Mouse (Mus musculus) heart, postnatal 36 days (tissue): Measurements from ENCODE around the gene Ppp2r3a. TPM values are rescaled to one million over a fixed set of nuclear protein-coding genes. Genes with fewer than 3 reads are reported as not detected.

ENCODE experiments used
- DNase-seq, 2 experiments: peaks; one replicate each; pipeline ENCODE4 v3.0.0; 2021 to 2022
- intact Hi-C: fragments of 180-260 bp; cut with DNase I; formaldehyde crosslinking; loops from one replicate; pipeline ENCODE4 v1.15.1; 2025
- total RNA-seq, 2 experiments: library from RNA; stranded (reverse); gene quantifications; 2 replicates each; pipeline ENCODE4 v1.2.3; 2021

Gene Ppp2r3a
- total RNA-seq, 2 experiments from 2014 or later = 248 to 269 TPM

DNA sequence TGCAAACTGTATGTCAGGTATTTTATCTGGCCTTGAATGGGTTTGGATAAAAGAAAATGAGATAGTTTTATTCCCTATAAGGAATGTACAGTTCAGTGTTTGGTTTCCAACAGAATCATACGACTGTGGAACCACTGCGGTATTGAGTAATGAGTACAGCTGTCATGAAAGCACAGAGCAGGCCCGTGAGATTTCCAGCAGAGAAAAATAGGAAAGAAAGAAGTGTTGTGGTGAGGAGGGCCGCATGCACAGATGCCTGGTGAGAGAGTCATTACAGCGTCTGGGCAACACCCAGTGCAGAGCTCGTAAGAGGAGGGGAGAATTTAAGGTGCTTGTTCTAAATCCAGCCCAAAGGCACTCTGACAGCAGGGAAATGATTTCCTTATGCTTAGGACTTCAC, 70.3 kb downstream of the Ppp2r3a start:
- no peak for DNase-seq
- intact Hi-C loops = loop anchor here (5.0 to 10.0 kb wide), 3 partner anchors 71 to 514 kb away; partner anchors contain the start of gene Ppp2r3a

DNA sequence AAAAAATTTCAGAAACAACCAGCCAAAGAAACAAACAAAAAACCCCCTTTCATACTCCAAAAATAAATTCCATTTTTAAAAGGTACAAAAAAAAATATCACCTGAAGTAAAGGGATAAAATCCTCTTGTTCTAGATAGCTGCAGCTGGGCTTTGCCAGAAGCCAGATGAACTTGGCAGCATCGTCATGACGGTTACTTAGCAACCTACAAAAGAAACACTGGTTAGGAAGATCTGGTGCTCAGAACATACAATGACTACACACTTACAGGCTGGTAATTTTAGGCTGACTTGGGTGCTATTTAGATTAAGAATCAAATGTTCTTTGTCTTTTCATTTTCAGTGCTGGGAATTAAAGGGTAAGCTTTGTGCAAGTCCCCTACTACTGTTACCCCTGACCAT, 71.4 kb downstream of the Ppp2r3a start:
- DNase-seq = peak in 1 of 2 experiments; percentile 22
- intact Hi-C loops = loop anchor here (5.0 to 10.0 kb wide), 3 partner anchors 72 to 515 kb away; partner anchors contain the start of gene Ppp2r3a

DNA sequence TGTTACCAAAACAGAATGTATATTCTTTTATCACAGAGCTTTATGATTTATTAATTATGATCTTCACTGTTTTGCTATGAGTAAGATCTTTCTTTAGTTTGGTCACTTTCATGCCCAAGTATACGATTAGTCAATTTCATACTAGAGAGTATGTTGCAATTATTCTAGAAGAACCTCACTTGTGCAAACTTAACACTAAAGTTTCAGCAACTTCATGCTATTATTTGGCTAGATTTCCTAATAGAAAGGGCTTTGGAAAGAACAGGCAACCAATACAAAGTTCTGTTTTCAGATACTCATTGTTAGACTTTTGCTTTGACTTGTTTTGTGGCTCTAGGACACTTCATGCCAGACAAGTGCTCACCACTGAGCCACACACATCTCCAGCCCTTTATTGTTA, 91.0 kb downstream of the Ppp2r3a start:
- intact Hi-C loops = no loop called here
- no peak for DNase-seq

DNA sequence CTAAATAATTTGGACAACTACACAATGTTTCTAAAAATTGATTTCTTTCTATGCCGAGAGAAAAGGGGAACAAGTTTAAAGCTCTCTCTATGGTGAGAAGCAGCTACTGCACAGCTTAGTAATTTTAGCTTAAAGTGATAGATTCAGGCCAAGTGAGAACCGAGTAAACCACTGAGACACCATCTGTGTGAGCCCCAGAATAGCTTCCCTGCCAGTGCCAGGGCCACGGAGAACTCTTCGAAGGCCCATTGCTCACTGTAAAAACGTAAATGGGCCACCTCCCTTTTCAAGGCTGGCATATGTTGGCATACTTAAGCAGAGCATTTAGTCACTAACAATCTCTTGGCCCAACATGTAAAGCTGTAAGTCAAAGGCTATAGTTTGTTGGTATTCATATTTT, 91.5 kb downstream of the Ppp2r3a start:
- DNase-seq = no peak
- intact Hi-C loops = no loop called here

DNA sequence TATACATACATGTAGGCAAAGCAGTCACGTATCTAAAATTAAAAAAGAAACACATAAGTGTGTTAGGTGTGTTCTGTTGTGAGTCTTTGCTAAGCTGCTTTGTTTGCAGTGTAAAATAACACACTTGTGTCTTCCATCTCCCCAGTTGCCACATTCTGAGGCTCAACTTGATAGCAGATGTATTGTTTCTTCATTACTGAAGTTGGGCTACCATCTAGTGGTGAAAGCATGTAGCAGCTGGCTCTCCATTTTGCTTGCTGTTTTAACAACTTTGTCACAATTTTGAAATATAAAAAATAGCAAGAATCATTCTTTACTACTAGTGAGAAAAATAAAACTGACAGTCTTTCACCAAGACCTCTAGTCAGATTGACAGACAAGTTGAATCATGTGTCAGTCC, 92.2 kb downstream of the Ppp2r3a start:
- intact Hi-C loops = loop anchor here (5.0 to 10.0 kb wide), 5 partner anchors 87 to 707 kb away; partner anchors contain the start of genes Msl2 and Nck1
- peak in 1 of 2 experiments; percentile 22 for DNase-seq

DNA sequence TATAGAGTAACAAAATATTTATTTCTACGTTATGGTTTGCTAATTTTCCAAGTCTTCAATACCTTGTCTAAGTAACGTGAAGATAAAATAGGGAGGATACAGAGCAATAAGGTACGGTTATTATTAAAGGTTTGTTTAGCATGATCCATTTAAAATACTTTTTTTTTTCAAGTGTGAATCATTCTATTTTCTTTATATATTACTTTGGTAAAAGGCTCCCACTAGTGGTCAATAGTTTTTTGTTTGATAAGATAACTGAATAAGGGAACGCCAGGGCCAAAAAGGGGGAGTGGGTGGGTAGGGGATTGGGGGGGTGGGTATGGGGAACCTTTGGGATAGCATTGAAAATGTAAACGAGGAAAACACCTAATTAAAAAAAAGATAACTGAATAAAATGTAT, 98.7 kb downstream of the Ppp2r3a start:
- no peak for DNase-seq
- intact Hi-C loops = loop anchor here (10.0 kb wide), 2 partner anchors 508 to 608 kb away; partner anchors contain the start of gene Nck1

DNA sequence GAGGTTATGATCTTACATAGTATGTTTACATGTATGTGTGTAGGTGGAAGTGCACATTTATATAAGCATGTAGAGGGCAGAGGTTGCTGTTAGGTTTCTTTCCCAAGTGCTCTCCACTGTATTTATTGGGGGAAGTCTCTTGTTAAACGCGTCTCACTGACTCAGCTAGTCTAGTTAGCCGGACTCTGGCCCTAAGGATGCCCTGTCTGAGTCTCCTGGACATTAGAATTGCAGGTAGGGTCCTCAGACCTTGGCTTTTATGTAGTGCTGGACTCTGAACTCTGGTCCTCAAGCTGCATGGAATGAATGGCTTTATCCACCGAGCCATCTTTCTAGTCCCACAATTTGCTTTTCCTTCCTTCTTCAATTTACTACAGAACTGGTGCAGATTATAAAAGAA, 108.0 kb downstream of the Ppp2r3a start:
- intact Hi-C loops = no loop called here
- no peak for DNase-seq

DNA sequence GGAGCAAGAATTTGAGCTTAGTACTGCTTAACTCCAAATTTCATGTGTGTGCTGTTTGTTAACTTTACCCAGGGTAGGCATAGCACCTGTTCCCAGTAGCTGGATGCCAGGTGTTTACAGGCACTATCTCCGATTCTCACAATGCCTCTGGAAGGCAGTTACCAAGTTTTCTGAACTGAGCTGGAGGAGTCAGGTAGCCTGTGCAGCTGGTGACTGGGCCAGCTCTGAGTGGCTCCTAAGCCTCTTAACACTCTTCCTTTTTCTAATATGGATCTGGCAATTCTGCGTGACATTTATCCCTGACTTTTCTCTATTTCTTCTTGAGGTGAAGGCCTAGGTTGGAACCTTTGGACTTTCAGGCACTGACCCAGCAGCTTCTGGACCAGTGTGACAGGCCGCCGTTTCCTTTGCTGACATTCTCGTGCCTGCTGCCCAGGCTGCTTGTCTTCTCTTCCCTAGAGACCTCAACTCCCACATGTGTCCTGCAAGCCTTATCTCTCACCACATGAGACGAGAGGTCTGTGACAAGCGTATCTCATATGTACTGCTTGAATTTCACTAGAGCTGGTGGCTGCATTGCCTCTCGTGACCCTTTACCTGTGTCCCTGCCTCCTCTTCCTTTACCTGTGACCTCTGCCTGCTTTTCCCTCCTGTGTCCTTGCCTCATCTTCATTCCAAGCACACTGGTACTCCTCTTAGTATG, 137.3 kb downstream of the Ppp2r3a start:
- intact Hi-C loops = no loop called here
- no peak for DNase-seq

DNA sequence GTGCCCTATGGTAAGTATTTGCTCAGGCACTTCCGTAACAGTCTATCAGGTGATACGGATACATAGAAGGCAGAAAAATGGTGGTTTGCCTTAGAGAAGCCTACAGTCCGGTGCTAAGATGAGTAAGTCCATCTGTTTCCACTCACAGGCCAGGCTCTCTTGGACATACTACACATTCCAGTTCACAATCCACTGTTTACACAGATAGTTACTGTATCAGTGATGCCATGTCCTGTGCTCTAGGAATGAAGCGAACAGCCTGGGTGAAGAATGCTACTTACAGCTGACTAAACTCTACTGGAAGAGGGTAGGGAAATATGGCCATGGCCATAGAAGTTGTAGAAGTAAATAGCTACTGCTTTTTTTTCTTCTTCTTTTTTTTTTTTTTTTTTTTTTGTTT, 138.3 kb downstream of the Ppp2r3a start:
- no peak for DNase-seq
- intact Hi-C loops = no loop called here

DNA sequence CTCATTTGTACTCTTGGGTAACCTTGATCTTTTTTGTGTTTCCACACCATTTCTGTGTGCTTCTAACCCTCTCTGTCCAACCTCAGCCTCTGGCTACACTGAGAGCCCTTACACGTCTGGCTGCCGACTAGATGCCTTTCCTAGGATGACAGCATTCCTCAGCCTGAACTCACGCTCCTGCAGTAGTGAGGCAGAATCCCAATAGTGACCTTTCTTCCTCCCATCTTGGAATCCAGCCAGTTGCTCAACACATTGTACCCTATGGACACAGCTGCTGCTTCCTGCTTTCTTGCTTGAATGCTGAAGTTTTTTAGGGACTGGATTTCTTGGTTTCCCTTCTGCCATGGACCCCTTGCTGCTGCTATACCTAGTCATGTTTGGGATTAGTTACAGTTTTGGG, 141.6 kb downstream of the Ppp2r3a start:
- intact Hi-C loops = no loop called here
- no peak for DNase-seq

DNA sequence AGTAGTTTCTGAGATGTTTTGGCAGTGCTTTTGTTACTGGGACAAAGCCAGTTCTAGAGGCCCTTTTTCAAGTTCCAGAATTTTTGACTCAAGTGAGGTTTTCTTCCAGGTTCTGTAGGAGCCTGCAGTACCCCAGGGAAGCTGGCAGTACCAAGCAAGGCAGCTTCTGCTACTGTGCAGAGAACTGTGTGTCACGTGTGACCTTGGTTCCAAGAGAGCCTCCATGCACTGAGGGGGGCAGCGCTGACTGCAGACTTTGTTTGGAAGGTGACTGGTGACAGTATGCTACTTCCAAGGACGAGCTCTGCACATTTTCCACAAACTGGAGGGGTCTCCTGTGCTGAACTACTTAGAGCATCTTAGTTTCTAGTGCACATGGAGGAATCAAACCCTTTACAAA, 144.2 kb downstream of the Ppp2r3a start:
- intact Hi-C loops = no loop called here
- DNase-seq = no peak

DNA sequence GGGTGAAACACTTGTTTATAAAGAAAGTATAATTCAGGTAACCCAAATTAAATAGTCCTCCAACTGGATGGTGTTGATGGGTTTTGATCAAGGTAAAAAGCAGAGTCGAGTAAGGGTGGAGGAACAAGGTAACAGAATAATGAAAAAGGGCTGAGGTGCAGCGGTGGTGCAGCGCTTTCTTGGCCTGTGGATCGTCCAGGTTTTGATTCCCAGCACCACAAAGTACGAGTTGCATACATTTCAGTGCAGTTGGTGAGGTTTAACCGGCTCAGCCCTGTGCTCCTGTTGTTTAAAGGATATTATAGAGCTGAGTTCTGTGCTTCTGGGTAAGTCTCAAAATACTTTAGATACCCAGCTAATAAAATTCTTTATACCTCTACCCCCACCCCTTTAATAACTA, 145.9 kb downstream of the Ppp2r3a start:
- no peak for DNase-seq
- intact Hi-C loops = loop anchor here (2.0 kb wide), 1 partner anchor 31 kb away; the partner anchor contains the start of gene Msl2

DNA sequence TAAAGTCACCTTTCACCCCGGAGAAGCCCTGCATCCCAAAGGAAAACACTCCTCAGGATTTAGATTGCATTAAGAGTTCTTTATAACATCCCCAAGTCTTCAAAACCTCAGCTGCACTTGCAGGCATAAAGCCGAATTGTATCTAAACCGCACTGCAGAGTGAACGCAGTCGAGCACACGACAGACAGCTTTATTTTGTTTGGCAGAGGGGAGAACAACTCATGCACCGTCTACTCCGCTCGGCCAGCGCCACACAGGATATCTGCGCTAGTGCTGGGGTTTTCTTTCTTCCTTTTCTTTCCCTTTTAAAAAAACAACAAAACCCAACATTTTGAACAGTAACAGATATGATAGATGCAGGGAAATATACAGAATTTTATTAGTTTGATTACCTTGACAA, 146.7 kb downstream of the Ppp2r3a start:
- intact Hi-C loops = loop anchor here (2.0 kb wide), 1 partner anchor 30 kb away; the partner anchor contains the start of gene Msl2
- DNase-seq = no peak

DNA sequence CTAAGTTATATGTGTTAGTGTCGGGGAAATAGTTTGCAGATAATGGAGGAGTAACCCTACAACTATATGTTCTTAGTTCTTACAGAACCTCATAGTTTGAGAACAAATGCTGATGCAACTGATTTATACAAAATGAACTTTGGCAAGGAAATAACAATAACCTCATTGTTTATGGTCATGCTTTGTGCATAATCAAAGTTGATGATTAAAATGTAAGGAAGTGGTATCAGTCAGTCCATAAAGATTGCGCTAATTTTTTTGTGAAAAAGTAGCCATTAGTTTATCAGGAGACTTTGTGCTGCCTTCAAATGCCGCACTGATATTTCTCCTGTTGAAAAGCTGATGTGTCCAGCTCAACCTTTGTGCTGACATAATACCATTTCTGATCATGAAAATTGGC, 149.3 kb downstream of the Ppp2r3a start:
- intact Hi-C loops = no loop called here

DNA sequence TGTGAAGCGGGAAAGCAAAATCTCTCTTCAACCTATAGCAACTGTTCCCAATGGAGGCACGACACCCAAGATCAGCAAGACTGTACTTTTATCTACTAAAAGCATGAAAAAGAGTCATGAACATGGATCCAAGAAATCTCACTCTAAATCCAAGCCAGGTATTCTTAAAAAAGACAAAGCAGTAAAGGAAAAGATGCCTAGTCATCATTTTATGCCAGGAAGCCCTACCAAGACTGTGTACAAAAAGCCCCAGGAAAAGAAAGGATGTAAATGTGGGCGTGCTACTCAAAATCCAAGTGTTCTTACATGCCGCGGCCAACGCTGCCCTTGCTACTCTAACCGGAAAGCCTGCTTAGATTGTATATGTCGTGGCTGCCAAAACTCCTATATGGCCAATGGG, 150.0 kb downstream of the Ppp2r3a start:
- no peak for DNase-seq
- intact Hi-C loops = no loop called here

More for the DNA sequence above, 149.3 kb downstream of the Ppp2r3a start:
- no peak for DNase-seq

DNA sequence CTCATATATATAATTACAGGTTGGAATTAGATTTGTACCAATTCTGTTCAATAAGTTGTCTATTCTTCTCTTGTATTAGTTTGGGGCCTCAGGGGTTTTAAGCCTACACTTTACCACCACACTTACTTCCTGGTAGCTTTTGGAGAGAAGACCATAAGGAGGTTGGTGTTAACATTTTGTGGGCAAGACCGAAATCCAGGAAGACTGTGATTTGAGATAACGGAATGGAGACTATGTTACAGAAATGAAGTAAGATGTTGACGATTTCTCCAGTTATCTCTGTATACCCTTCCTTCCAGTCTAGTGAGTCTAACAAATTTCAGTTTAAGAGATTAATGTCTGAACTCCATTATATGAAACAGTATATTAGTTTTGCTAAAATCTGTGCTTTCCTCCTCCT, 151.4 kb downstream of the Ppp2r3a start:
- no peak for DNase-seq
- intact Hi-C loops = no loop called here

DNA sequence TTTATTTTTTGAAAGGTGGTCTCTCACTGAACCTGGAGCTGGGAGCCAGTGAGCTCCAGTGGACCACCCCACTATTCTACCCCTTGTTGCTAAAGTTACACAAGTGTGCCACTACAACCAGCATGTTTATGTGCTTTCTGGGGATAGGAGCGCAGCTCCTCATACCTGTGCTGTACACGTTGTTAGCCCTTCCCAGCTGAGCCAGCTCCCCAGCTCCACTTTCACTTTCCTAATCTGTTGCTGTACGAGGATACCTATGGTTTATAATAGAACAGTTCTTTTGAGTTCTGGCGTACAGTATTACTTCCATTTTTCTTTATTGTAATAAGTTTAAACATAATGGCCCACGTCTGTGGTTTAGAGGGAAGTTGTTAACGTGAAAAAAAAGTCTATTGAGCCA, 152.2 kb downstream of the Ppp2r3a start:
- no peak for DNase-seq
- intact Hi-C loops = no loop called here

DNA sequence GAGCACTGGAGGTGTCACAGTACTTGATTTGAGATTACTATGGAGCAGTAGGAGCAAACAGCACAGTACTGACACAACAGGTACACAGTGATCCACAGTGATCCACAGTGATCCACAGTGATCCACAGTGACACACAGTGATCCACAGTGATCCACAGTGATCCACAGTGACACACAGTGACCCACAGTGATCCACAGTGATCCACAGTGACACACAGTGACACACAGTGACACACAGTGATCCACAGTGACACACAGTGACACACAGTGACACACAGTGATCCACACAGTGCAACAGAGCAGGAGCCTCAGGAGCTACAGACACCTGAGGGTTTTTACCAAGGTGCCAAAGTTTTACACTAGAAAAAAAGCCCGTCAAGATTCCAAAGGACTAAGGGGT, 154.1 kb downstream of the Ppp2r3a start:
- intact Hi-C loops = no loop called here
- DNase-seq = no peak

DNA sequence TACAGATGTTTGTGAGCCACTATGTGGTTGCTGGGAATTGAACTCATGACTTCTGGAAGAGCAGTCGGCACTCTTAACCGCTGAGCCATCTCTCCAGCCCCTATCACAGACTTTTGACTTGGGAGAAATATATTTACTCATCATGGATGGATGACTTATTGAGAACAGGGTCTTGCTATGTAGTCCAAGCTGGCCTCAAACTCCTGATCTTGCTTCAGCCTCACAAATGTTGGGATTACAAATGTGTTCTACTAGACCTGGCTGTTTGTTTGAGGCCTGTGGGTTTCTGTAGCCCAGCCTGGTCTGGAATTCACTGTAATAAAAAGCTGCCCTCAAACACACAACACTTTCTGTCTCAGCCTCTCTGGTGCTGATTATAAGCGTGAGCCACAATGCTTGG, 155.1 kb downstream of the Ppp2r3a start:
- intact Hi-C loops = no loop called here
- no peak for DNase-seq

DNA sequence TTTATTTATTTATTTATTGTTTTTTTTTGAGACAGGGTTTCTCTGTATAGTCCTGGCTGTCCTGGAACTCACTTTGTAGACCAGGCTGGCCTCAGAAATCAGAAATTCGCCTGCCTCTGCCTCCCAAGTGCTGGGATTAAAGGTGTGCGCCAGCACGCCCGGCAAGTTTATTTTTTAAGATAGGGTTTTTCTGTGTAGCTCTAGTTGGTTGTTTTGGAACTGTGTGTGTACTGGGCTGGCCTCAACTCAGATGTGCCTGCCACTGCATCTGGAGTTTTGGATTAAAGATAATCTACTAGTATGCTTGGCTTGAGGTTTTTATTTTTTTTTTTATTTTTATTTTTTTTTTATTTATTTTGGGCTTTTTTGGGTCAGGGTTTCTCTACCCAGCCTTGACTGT, 156.2 kb downstream of the Ppp2r3a start:
- intact Hi-C loops = no loop called here
- DNase-seq = no peak

DNA sequence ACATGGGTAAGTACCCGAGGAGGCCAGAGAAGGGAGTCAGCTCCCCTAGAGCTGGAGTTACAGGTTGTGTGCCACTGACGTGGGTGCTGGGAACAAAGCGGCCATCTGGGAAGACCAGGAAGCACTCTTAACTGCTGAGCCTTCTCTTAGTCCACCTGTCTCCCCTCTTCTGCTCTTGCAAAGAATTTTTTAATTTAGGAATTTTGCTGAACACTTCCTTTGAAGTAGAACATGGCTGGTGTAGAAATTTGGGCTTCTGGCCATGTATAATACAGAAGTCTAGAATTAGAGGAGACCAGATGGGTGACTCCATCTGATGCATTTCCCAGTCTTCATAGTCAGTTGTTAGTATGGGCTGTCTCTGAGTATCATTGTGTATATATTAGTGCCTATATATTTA, 167.9 kb downstream of the Ppp2r3a start:
- no peak for DNase-seq
- intact Hi-C loops = no loop called here

DNA sequence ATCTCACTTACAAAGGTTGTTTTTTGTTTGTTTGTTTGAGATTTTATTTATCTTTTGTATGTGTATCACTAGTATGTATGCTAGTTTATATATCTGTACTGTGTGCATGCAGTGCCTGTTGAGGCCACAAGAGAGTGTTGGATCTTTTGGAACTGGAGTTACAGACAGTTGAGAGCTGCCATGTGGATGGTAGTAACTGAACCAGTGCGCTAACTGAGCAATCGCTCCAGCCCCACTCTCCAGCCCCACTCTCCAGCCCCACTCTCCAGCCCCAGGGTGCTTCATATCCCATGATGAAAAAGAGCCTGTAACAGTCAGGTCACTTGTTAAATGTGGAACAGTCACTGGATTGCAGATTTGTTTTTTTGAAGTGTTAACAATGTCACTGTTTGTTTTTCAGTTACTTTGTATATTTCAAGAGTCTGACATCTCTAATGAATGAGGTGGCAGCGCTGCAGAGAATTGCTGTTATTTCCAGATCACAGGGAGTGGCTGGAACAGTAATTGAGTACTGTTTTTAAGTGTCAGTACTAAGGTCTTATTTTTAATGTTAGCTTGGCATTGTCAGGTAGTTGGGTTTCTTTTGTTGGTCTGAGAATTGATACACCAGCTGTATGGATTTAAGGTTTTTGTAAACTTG, 171.4 kb downstream of the Ppp2r3a start:
- no peak for DNase-seq
- intact Hi-C loops = no loop called here
